Mouse (Mus musculus) MEL (cell line): Measurements from ENCODE around the gene Tmem26. TPM values are rescaled to one million over a fixed set of nuclear protein-coding genes. Genes with fewer than 3 reads are reported as not detected.

Experiments used
- DNase-seq: peaks from one replicate; pipeline ENCODE4 v3.0.0; 2011; ENCODE audit warnings: low read depth, low spot score
- H3K27ac ChIP-seq: 2 replicates; pipeline ENCODE4 v1.5.1; 2012; ENCODE audit warnings: low read depth, mild to moderate bottlenecking, control low read depth, low read length, moderate library complexity; ENCODE audit not compliant: control insufficient read depth
- H3K27me3 ChIP-seq, 2 experiments: fragments of 150-350 bp in 1 of 2; sonication (generic) in 1 of 2; 2 replicates each; pipeline ENCODE4 v1.6.1; 2012; ENCODE audit warnings: low read length in 2 of 2, mild to moderate bottlenecking in 2 of 2, improper control_type of control experiment in 1 of 2, moderate library complexity in 1 of 2; ENCODE audit not compliant: insufficient read depth in 2 of 2, control insufficient read depth in 1 of 2
- H3K36me3 ChIP-seq, 2 experiments: 2 replicates each; pipeline ENCODE4 v1.6.1; 2012 to 2014; ENCODE audit warnings: low read length in 2 of 2, improper control_type of control experiment in 1 of 2, inconsistent platforms in 1 of 2, mild to moderate bottlenecking in 1 of 2; ENCODE audit not compliant: insufficient read depth in 2 of 2, control insufficient read depth in 1 of 2
- H3K4me1 ChIP-seq, 2 experiments: fragments of 150-350 bp in 1 of 2; sonication (generic) in 1 of 2; 2 replicates each; pipeline ENCODE4 v1.6.1; 2012; ENCODE audit warnings: low read length in 2 of 2, improper control_type of control experiment in 1 of 2, mild to moderate bottlenecking in 1 of 2; ENCODE audit not compliant: insufficient read depth in 2 of 2, control insufficient read depth in 1 of 2
- H3K4me3 ChIP-seq, 2 experiments: fragments of 150-350 bp in 1 of 2; sonication (generic) in 1 of 2; 2 replicates each; pipeline ENCODE4 v1.5.1; 2012; ENCODE audit warnings: low read depth in 2 of 2, low read length in 2 of 2, mild to moderate bottlenecking in 2 of 2, moderate library complexity in 2 of 2, control low read depth in 1 of 2, improper control_type of control experiment in 1 of 2; ENCODE audit not compliant: control insufficient read depth in 1 of 2, insufficient read depth in 1 of 2
- H3K79me2 ChIP-seq: 2 replicates; pipeline ENCODE4 v1.6.1; 2012; ENCODE audit warnings: mild to moderate bottlenecking, low read length, moderate library complexity; ENCODE audit not compliant: control insufficient read depth, poor library complexity, insufficient read depth
- H3K9ac ChIP-seq: 2 replicates; pipeline ENCODE4 v1.6.1; 2012; ENCODE audit warnings: low read depth, mild to moderate bottlenecking, control low read depth, low read length, moderate library complexity; ENCODE audit not compliant: control insufficient read depth, poor library complexity, severe bottlenecking
- H3K9me3 ChIP-seq: fragments of 150-350 bp; sonication (generic); replicated peaks from 2 replicates; pipeline ENCODE4 v1.6.1; 2012; ENCODE audit warnings: mild to moderate bottlenecking, low read length, improper control_type of control experiment, moderate library complexity; ENCODE audit not compliant: insufficient read depth
- BHLHE40 ChIP-seq: IDR thresholded peaks from 2 replicates; pipeline ENCODE4 v1.6.1; 2012; ENCODE audit warnings: low read depth, mild to moderate bottlenecking, inconsistent platforms, low read length, improper control_type of control experiment, borderline replicate concordance
- CTCF ChIP-seq, 3 experiments: IDR thresholded peaks in 2 of 3; conservative IDR thresholded peaks in 1 of 3; 2 replicates each; pipeline ENCODE4 v1.5.1; 2011 to 2012; ENCODE audit warnings: low read length in 3 of 3, low read depth in 2 of 3, mild to moderate bottlenecking in 2 of 3, improper control_type of control experiment in 1 of 3, inconsistent platforms in 1 of 3, mixed read lengths in 1 of 3, moderate library complexity in 1 of 3; ENCODE audit not compliant: control insufficient read depth in 1 of 3, insufficient read depth in 1 of 3, poor library complexity in 1 of 3, severe bottlenecking in 1 of 3
- E2F4 ChIP-seq: IDR thresholded peaks from 2 replicates; pipeline ENCODE4 v1.6.1; 2011; ENCODE audit warnings: low read depth, low read length, improper control_type of control experiment, borderline replicate concordance
- GABPA ChIP-seq: IDR thresholded peaks from 2 replicates; pipeline ENCODE4 v1.6.1; 2012; ENCODE audit warnings: low read depth, mild to moderate bottlenecking, inconsistent platforms, low read length, improper control_type of control experiment, moderate library complexity
- GATA1 ChIP-seq: IDR thresholded peaks from 2 replicates; pipeline ENCODE4 v1.6.1; 2011; ENCODE audit warnings: low read depth, low read length, improper control_type of control experiment
- HCFC1 ChIP-seq: IDR thresholded peaks from 2 replicates; pipeline ENCODE4 v1.6.1; 2012; ENCODE audit warnings: low read depth, mild to moderate bottlenecking, inconsistent platforms, low read length, improper control_type of control experiment, moderate library complexity
- KAT2A ChIP-seq: conservative IDR thresholded peaks from 2 replicates; pipeline ENCODE4 v1.6.1; 2012; ENCODE audit warnings: low read depth, low read length, improper control_type of control experiment, inconsistent platforms
- MAFK ChIP-seq: IDR thresholded peaks from 2 replicates; pipeline ENCODE4 v1.6.1; 2011; ENCODE audit warnings: low read depth, mild to moderate bottlenecking, low read length, improper control_type of control experiment, borderline replicate concordance
- MAX ChIP-seq: IDR thresholded peaks from 2 replicates; pipeline ENCODE4 v1.6.1; 2011; ENCODE audit warnings: low read length, improper control_type of control experiment
- MYC ChIP-seq: IDR thresholded peaks from 2 replicates; pipeline ENCODE4 v1.6.1; 2011; ENCODE audit warnings: low read depth, mild to moderate bottlenecking, low read length, improper control_type of control experiment, moderate library complexity
- NELFE ChIP-seq: IDR thresholded peaks from 2 replicates; pipeline ENCODE4 v1.6.1; 2011; ENCODE audit warnings: low read depth, low read length, improper control_type of control experiment
- POLR2AphosphoS2 ChIP-seq: IDR thresholded peaks from 2 replicates; pipeline ENCODE4 v1.6.1; 2011; ENCODE audit warnings: low read length, improper control_type of control experiment
- POLR2AphosphoS5 ChIP-seq: IDR thresholded peaks from 2 replicates; pipeline ENCODE4 v1.6.1; 2012; ENCODE audit warnings: low read depth, borderline replicate concordance, mild to moderate bottlenecking, inconsistent platforms, low read length, moderate library complexity, mixed read lengths
- RAD21 ChIP-seq: IDR thresholded peaks from 2 replicates; pipeline ENCODE4 v1.6.1; 2011; ENCODE audit warnings: mild to moderate bottlenecking, low read depth, low read length, improper control_type of control experiment
- SIN3A ChIP-seq: IDR thresholded peaks from 2 replicates; pipeline ENCODE4 v1.6.1; 2012; ENCODE audit warnings: low read length, improper control_type of control experiment, inconsistent platforms
- SMC3 ChIP-seq: IDR thresholded peaks from 2 replicates; pipeline ENCODE4 v1.6.1; 2011; ENCODE audit warnings: low read depth, low read length, improper control_type of control experiment
- TAL1 ChIP-seq: IDR thresholded peaks from 2 replicates; pipeline ENCODE4 v1.6.1; 2012; ENCODE audit warnings: mild to moderate bottlenecking, inconsistent platforms, low read length, moderate library complexity, mixed read lengths
- TBP ChIP-seq: IDR thresholded peaks from 2 replicates; pipeline ENCODE4 v1.8.0; 2011; ENCODE audit warnings: low read depth, low read length, improper control_type of control experiment
- TCF12 ChIP-seq: IDR thresholded peaks from 2 replicates; pipeline ENCODE4 v1.6.1; 2014; ENCODE audit warnings: low read depth, mild to moderate bottlenecking, inconsistent platforms, low read length, improper control_type of control experiment, moderate library complexity
- UBTF ChIP-seq: IDR thresholded peaks from 2 replicates; pipeline ENCODE4 v1.6.1; 2012; ENCODE audit warnings: low read depth, mild to moderate bottlenecking, inconsistent platforms, low read length, improper control_type of control experiment, moderate library complexity, borderline replicate concordance; ENCODE audit not compliant: insufficient read depth
- USF1 ChIP-seq: IDR thresholded peaks from 2 replicates; pipeline ENCODE4 v1.6.1; 2014; ENCODE audit warnings: low read depth, mild to moderate bottlenecking, inconsistent platforms, low read length, improper control_type of control experiment, moderate library complexity
- ZC3H11A ChIP-seq: IDR thresholded peaks from 2 replicates; pipeline ENCODE4 v1.6.1; 2012; ENCODE audit warnings: low read depth, mild to moderate bottlenecking, inconsistent platforms, low read length, improper control_type of control experiment
- ZMIZ1 ChIP-seq: IDR thresholded peaks from 2 replicates; pipeline ENCODE4 v1.6.1; 2012; ENCODE audit warnings: low read depth, mild to moderate bottlenecking, inconsistent platforms, low read length, improper control_type of control experiment, moderate library complexity
- polyA plus RNA-seq, 2 experiments: library from polyadenylated mRNA; stranded (reverse) in 1 of 2; unstranded in 1 of 2; fragments of >175 nt in 1 of 2; fragments of >200 nt in 1 of 2; gene quantifications; 2 replicates each; pipeline versions ENCODE4 v1.2.1 to v1.2.4; 2012; ENCODE audit warnings: low replicate concordance in 2 of 2, low read depth in 1 of 2; ENCODE audit not compliant: insufficient read length in 2 of 2, insufficient read depth in 1 of 2, missing spikeins in 1 of 2
- total RNA-seq: library from RNA; depleted of rRNA; stranded (reverse); fragments of 300-350 nt; gene quantifications from 2 replicates; pipeline ENCODE4 v1.2.3, GENCODE M21; 2012

Gene Tmem26
- total and polyA plus RNA-seq, 3 experiments: not detected

- Histone ChIP-seq H3K4me1 (no peaks in the 10 kb centered on the region), H3K27ac (no peak overlapping the region)
- TF ChIP-seq MAX (no peak), CTCF (IDR thresholded peaks at IDR 0.05 in 2 of 3, conservative IDR thresholded peaks at IDR 0.05 in 1 of 3; ENCODE audit: control insufficient read depth in 1 of 3, insufficient read depth in 1 of 3, low read depth in 2 of 3, low read length in 3 of 3, poor library complexity in 1 of 3, severe bottlenecking in 1 of 3) (no peak), ZC3H11A (no peak), POLR2AphosphoS2 (no peak), MYC (no peak), NELFE (no peak), TBP (no peak), KAT2A (no peak), SIN3A (no peak), TAL1 (no peak)
- TF ChIP-seq, all 39 proteins: peak for 0
- no peak overlapping the region for H3K9ac ChIP-seq
- no peak for DNase-seq
- no peaks in the 10 kb centered on the region for H3K27me3 ChIP-seq
- no peaks in the 10 kb centered on the region for H3K79me2 ChIP-seq
- H3K9me3 ChIP-seq: no peaks in the 10 kb centered on the region
- no peak overlapping the region for H3K4me3 ChIP-seq
- no peaks in the 10 kb centered on the region for H3K36me3 ChIP-seq
Observed at GRCm38 (mm10) chr10:68781067-68781868, 57.8 kb downstream of the Tmem26 start.

GRCm38 (mm10) chr10:68782724-68783123 is 59.3 kb downstream of the Tmem26 start:
- H3K4me1 ChIP-seq: no peaks in the 10 kb centered on the region
- H3K36me3 ChIP-seq: no peaks in the 10 kb centered on the region
- no peak overlapping the region for H3K4me3 ChIP-seq
- H3K27ac ChIP-seq: no peak overlapping the region
- H3K79me2 ChIP-seq: no peaks in the 10 kb centered on the region
- no peaks in the 10 kb centered on the region for H3K27me3 ChIP-seq
- H3K9ac ChIP-seq: no peak overlapping the region
- no peak for DNase-seq
- H3K9me3 ChIP-seq: no peaks in the 10 kb centered on the region
- TF ChIP-seq GATA1 (no peak), GABPA (no peak), HCFC1 (no peak), E2F4 (no peak), POLR2AphosphoS5 (no peak), SIN3A (no peak)

GRCm38 (mm10) chr10:68783856-68784255 is 60.4 kb downstream of the Tmem26 start:
- H3K79me2 ChIP-seq: no peaks in the 10 kb centered on the region
- no peak for TF ChIP-seq MYC
- no peak for TF ChIP-seq NELFE
- TF ChIP-seq SMC3: no peak
- no peak for TF ChIP-seq ZMIZ1
- no peak for TF ChIP-seq GABPA
- no peak for TF ChIP-seq RAD21
- no peak for TF ChIP-seq CTCF (IDR thresholded peaks at IDR 0.05 in 2 of 3, conservative IDR thresholded peaks at IDR 0.05 in 1 of 3; ENCODE audit: control insufficient read depth in 1 of 3, insufficient read depth in 1 of 3, low read depth in 2 of 3, low read length in 3 of 3, poor library complexity in 1 of 3, severe bottlenecking in 1 of 3)
- TF ChIP-seq KAT2A: no peak
- TF ChIP-seq TCF12: no peak
- TF ChIP-seq UBTF: no peak
- TF ChIP-seq ZC3H11A: no peak
- TF ChIP-seq USF1: no peak
- no peak for TF ChIP-seq MAFK
- TF ChIP-seq HCFC1: no peak
- TF ChIP-seq BHLHE40: no peak
- TF ChIP-seq POLR2AphosphoS2: no peak
- TF ChIP-seq, all 39 proteins: peak for 0
- Histone ChIP-seq H3K27ac (no peak overlapping the region), H3K9me3 (no peaks in the 10 kb centered on the region), H3K9ac (no peak overlapping the region), H3K4me3 (no peak overlapping the region), H3K4me1 (no peaks in the 10 kb centered on the region), H3K27me3 (no peaks in the 10 kb centered on the region), H3K36me3 (no peaks in the 10 kb centered on the region)
- DNase-seq: no peak
